Mouse (Mus musculus): ENCODE measurements at regions not wholly inside any gene's neighbourhood (a gene's known extent, or its start where the extent isn't known, plus 50 kb on each side); places are given as distances from the start of the nearest gene placed in this dataset.

DNA sequence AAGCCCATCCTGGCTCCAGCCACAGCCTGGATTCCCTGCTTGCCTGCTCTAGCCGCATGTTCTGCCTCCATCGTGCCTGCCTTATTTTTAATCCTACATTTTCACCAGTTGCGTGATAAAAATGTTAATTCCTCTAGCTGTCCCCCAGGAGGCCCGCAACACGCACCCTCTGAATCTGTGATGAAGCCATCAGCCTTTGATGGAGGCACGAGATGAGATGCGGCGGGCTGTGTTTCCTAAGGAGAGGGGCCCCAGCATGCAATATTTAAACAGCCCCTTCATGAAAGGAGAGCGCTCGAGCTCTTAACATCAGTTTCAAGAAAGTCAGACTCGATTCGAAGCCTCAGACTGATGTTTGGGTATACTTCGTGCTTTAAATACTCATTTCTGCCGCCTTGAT, 76.3 kb downstream of the Nptx2 start:
- DNase-seq, result no peak

GRCm38 (mm10) chr5:144623358-144623757, 77.7 kb downstream of the Nptx2 start:
- DNase-seq, result peak; percentile 82

DNA sequence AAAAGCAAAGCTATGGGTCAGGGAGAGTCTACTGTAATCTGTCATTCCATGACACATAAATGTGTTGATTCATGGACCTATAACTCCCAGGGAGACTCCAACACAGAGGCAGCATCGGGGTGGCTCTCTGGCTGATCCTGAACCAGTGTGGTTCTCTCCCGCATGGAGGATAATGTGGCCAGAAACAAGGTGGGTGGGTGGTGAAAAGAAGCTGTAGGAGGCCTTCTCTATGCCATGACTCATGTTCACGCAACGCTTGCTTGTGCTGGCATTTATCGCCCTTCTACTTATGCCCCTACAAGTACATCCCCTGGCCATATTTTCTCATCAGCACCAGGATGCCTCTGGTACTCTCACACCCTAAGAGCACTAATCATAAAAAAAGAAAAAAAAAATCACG, 86.6 kb downstream of the Nptx2 start:
- DNase-seq, result peak; percentile 43

DNA sequence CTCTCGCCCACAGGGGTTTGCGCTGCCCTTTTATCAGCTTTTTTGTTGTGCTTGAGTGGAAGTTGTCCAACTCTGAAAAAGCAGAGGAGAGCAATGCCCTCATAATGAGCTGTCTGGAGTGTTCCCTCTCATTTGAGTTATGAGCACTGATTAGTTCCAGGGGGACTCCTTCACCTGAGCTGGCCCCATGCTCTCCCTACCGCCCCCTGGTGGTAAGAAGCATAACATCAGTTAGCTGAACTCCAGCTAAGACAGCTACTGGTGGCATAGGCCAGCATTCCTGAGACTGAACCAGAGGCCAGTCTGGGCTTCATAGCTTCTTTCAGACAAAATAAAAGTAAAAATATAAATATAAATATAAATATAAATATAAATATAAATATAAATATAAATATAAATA, 92.9 kb downstream of the Nptx2 start:
- peak; percentile 31 for DNase-seq

GRCm38 (mm10) chr5:144639639-144640038, 93.9 kb downstream of the Nptx2 start:
- no peak for DNase-seq

DNA sequence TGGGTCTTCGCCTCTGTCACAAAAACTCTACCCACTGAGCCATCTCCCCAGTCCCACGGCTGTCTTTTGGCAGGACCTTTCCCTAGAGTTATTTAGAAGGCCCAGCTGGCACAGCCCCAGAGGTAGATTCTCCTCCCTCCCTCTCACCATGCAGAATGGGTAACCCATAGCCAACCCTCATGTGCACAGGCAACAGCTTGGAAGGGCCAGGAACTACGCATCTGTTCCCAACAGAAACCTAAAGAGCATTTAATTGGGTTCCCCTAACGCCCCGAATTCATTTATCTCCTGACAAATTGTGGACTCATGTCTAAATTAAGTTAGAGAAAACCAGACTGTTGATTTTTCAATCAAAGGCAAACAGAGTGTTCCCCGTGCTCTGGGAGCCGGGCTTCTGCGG, 97.1 kb downstream of the Nptx2 start:
- no peak for DNase-seq

GRCm38 (mm10) chr5:144643438-144643837, 97.7 kb downstream of the Nptx2 start:
- DNase-seq, result no peak

DNA sequence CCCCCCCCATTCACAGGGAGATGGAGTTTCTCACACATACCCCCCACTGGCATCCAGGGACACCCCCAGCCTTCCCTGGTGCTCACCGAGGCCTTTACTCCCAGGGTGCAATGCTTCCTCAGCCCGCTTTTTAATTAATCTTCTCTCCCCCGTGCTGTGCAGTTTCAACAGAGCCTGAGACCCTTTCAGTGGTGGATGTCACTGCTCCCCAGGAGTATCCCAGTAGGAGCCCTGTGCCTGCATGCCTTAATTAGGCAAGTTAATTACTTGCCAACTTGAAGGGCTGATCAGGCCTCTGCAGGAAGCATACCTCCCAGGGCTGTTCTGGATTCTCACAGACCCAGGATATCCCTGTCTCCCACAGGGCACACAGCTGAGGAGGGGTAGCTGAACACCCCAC, 99.7 kb downstream of the Nptx2 start:
- DNase-seq, result no peak

- DNase-seq, result peak; percentile 84
Measured at GRCm38 (mm10) chr5:144647311-144648104, 101.8 kb downstream of the Nptx2 start.

DNA sequence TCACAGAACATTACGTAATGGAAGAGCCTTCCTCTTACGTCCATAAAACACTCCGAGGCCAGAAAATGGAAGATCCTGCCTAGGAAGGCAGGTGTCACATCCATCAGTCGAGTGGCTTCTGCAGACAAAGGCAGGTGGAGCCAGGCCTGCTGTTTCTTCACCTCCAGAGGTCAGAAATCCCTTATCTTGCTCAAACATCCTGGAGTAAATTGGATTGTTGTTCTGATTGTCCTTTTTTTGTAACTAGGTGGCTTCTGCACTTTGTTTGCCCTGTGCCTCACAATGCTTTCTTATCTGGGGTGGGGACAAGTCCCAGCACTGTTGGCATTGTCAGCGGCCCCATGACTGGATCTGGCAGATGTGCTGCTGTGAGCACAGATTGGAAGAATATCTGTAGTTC, 106.5 kb downstream of the Nptx2 start:
- no peak for DNase-seq

- no peak for DNase-seq
Measured at GRCm38 (mm10) chr5:144662031-144662430, 99.6 kb downstream of the Tmem130 start.

DNA sequence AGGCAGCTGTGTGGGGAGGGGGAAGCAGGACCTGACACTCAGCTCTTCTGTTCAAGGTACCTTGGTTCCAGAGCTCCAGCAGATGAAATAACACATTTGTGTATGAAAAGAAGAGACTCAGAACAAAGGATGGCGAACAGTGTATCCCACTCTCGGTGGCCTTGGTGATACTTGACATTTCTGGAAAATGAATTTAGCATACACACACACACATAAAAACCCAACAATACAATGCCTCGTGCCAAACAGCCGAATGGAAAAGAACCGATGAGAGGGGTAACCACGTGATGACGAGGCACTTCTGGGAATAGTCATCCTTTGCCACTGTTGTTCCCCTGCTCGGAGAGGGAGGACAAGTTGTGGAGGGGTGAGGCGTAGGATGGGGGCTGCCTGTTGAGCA, 97.6 kb downstream of the Tmem130 start:
- DNase-seq, result no peak

DNA sequence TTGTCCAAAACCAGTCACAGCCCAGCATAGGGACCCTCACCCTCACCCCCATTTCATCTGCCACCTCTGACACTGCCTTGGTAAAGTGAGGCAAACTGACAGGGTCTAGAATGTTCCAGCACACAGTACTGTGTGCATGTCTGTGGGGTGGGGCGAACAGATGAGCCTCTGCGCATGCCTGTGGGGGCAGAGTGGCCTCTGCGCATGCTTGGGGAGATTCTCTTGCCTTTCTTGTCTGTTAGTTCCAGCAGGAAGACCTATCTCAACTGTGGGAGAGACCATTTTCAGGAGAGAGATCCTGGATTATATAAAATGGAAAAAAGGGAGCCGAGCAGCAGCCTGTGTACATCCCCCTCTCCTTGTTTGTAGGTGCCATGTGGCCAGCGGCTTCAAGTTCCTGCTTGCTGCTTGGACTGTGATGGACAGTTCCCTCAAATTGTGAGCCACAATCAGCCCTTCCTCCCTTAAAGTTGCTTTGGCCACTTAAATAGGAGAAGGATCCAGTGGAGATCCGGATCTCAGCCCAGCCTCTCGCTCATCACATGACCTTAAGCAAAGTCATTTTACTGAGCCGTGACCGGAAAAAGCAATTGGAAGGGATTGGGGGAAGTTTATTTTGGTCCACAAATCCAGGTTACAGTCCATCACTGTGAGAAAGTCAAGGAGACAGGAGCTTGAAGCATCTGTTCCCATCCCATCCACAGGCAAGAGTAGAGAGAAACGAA, 96.9 kb downstream of the Tmem130 start:
- no peak for DNase-seq

DNA sequence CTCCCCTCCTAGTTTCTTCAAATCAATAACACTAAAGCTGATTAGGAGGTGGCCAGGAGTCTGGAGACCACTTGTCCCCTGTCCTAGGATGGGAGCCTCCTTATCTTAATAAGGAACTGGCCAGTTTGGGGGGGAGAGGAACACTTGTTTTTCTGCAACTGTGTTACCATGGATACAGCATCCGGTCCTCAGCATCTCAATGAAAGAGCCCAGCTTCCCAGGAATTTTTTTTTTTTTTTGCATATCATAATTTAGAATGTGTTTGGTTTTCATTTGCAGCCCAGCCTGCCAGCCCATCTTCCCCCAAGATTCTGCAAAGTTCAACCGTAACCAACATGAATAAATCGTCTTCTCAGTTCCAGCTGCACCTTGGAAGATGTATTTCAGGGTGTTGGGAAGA, 93.6 kb downstream of the Tmem130 start:
- no peak for DNase-seq

GRCm38 (mm10) chr5:144678815-144679750, 82.5 kb downstream of the Tmem130 start:
- no peak for DNase-seq

GRCm38 (mm10) chr5:144684184-144684583, 77.4 kb downstream of the Tmem130 start:
- no peak for DNase-seq

Data from right cerebral cortex, adult 18-20 months (tissue).